Mouse (Mus musculus): ENCODE measurements around the gene Olfr133. TPM values are rescaled to one million over a fixed set of nuclear protein-coding genes. Genes with fewer than 3 reads are reported as not detected.
"Not testable (repeated sequence)": the region's sequence is repeated elsewhere in the genome, so short reads cannot be mapped to it uniquely, and the experiment has no call there.

Olfr133 gene
- total RNA-seq (2021) = not detected
- long read RNA-seq, experiment 1 = 0 reads
- long read RNA-seq, experiment 2 = 0 reads

DNA sequence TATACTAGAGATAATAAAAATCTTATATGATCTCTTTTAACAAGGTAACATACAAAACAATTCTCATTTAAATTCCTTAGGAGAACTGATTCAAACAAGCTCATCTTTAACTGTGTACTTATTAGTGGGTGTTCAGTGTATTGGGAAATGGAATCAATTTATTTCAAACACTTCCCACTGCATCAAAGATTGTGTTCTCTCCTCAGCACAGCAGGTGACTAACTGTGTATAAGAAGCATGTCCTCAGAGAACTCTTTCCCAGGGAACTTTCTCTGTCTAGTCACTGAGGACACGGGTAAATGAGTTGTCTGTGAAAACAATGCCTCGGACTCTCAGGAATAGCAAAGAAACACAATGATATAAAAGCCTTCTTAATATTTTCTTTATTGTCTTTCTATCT is at the start of gene Olfr133:
Gene Olfr133 (plus strand): TSS at position 301 of the 400 bp plus-strand sequence.
- DNase-seq = no peak

DNA sequence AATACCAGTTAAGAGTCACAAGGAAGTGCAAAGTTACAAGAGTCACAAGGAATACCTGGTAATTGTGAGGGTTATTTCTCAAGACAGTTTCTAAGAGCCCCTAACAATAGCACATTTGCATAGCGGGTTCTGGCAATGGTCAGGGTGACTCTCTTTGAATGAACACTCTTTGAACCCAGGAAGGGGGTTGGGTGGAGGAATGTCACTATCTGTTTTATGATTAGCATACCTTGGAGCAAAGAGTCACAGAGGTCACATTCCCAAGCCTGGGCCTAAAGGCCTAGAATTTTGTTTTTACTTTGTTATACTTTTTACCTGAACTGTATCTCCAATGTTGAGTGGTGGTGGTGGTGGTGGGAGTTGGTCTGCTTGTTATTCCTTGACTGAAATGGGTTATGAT is 20.9 kb upstream of the Olfr133 start:
- DNase-seq = not testable (repeated sequence)

DNA sequence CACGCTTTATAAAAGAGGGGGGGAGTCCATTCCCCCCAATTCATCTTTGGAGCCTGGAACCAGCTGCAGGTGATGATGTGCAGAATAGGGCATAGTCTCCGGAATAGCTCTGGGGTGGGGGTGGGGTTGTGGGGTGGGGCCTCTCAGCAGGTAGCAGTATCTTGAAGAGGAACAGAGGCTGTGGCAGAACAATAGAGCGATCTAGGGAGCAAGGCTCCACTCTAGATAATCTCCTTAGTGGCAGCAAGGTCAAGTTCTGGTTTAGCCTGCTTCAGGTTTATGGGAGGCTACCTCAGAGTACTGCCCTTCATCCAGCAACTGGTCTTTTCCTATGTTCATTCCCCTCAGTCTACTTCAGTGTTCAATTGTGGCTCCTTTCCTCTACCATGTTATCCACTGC is 19.7 kb upstream of the Olfr133 start:
- DNase-seq = not testable (repeated sequence)

DNA sequence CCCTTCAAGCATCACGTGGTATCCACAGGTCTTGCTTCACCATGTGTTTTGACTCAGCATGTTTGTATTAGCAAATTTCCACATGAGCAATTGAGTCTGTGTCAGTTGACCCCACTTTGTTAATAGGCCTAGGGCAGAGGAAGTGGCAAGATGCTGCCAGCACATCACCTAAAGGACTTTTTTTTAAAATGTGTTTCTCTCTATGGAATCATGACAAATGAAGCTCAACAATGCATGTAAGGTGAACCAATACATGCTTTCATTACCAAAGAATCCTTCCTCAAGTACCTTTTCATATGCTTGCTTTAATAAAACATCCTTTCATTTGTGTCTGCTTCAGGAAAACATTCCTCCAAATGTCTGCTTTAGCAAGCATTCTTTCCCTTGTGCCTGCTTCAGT is 10.7 kb upstream of the Olfr133 start, which contains the start of gene Olfr132:
Gene Olfr132 (minus strand): TSS at position 101 of the 400 bp plus-strand sequence.
- no peak for DNase-seq

DNA sequence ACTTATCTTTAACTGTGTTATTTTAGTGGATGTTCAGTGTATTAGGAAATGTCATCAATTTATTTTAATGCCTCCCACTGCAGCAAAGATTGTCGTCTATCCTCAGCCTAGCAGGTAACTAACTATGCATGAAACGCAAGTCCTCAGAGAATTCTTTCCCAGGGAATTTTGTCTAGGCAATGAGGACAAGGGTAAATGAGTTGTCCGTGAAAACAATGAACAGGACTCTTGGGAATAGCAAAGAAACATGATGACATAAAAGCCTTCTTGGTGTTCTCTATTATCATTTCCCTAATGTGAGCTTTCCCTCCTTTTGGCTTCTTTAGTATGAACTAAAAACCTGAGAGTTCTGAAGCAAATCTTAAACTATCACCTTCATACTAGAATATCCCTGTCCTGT is 26.0 kb downstream of the Olfr133 start, which contains the start of gene Olfr134:
Gene Olfr134 (plus strand): TSS at position 301 of the 400 bp plus-strand sequence.
- no peak for DNase-seq

Other genes starting within 250 kb of the Olfr133 start
- gene Olfr127, start 244.8 kb upstream of the Olfr133 start, total RNA-seq (2021) = not detected
- gene Olfr128, start 224.7 kb upstream of the Olfr133 start, total RNA-seq (2021) = not detected
- gene Olfr761, start 192.2 kb upstream of the Olfr133 start, total RNA-seq (2021) = not detected
- not detected for gene Olfr129, start 85.2 kb upstream of the Olfr133 start, total RNA-seq (2021)
- gene Olfr130, start 81.4 kb upstream of the Olfr133 start, total RNA-seq (2021) = not detected
- gene Olfr131, start 56.6 kb upstream of the Olfr133 start, total RNA-seq (2021) = not detected
- not detected for gene Olfr132, start 10.8 kb upstream of the Olfr133 start, total RNA-seq (2021)
- gene Olfr134, start 26.1 kb downstream of the Olfr133 start, total RNA-seq (2021) = not detected
- gene Olfr135, start 59.1 kb downstream of the Olfr133 start, total RNA-seq (2021) = not detected
- not detected for gene Olfr138, start 115.8 kb downstream of the Olfr133 start, total RNA-seq (2021)
- not detected for gene Olfr137, start 162.3 kb downstream of the Olfr133 start, total RNA-seq (2021)
- not detected for gene Olfr136, start 184.6 kb downstream of the Olfr133 start, total RNA-seq (2021)